Mouse (Mus musculus): Measurements from ENCODE around the gene Gm49333.
"Not testable (repeated sequence)": the region's sequence is repeated elsewhere in the genome, so short reads cannot be mapped to it uniquely, and the experiment has no call there.

Gene Gm49333

GRCm38 (mm10) chr16:20651947-20652310 lies 40.5 kb downstream of the Gm49333 start:
- H3K27me3 ChIP-seq (ENCODE audit: control insufficient read depth, insufficient read depth, low read length, poor library complexity, severe bottlenecking) = no peaks in the 10 kb centered on the region
- peaks cover 4% of the 10 kb centered on the region; the same call in 1 of the 2 replicates for H3K36me3 ChIP-seq (ENCODE audit: control insufficient read depth, insufficient read depth, low read length, poor library complexity, severe bottlenecking)
- no peak for DNase-seq (ENCODE audit: low read depth, low spot score)

DNA sequence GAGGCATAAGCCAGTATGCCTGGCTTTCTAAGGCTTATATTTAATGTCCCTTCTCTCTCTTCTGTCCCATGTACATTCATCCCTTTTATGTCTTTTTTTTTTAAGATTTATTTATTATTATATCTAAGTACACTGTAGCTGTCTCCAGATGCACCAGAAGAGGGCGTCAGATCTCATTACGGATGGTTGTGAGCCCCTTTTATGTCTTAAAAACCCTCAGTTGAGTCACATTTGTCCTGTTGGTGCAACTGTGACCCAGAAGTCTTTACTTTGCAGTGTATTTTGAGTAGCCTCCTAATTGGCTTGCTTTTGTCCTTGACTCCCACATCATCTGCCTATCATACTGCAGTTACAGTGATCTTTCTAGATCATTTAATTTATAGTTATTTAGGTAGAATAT lies 41.9 kb downstream of the Gm49333 start:
- Histone ChIP-seq H3K27me3 (ENCODE audit: control insufficient read depth, insufficient read depth, low read length, poor library complexity, severe bottlenecking) (no peaks in the 10 kb centered on the region), H3K36me3 (ENCODE audit: control insufficient read depth, insufficient read depth, low read length, poor library complexity, severe bottlenecking) (peaks cover 8% of the 10 kb centered on the region; the same call in 1 of the 2 replicates)
- no peak for DNase-seq (ENCODE audit: low read depth, low spot score)

- H3K36me3 ChIP-seq (ENCODE audit: control insufficient read depth, insufficient read depth, low read length, poor library complexity, severe bottlenecking) = peaks cover 16% of the 10 kb centered on the region; the same call in 1 of the 2 replicates
- no peaks in the 10 kb centered on the region for H3K27me3 ChIP-seq (ENCODE audit: control insufficient read depth, insufficient read depth, low read length, poor library complexity, severe bottlenecking)
- no peak for DNase-seq (ENCODE audit: low read depth, low spot score)
These were observed 46.3 kb downstream of the Gm49333 start for GRCm38 (mm10) chr16:20657661-20658060.

DNA sequence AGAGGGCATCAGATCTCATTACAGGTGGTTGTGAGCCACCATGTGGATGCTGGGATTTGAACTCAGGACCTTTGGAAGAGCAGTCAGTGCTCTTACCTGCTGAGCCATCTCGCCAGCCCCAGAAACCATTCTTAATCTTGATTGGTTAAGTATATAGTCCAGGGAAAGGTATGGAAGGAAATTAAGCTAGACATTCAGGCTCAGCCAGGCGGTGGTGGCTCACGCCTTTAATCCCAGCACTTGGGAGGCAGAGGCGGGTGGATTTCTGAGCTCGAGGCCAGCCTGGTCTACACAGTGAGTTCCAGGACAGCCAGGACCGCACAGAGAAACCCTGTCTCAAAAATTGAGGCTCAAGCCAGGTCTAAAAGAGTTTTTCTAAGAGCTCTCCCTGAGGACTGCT lies 56.6 kb downstream of the Gm49333 start, which contains the start of gene Eif4g1:
Eif4g1 (plus strand) TSS at position 301 of the 400 bp plus-strand sequence.
- not testable (repeated sequence) for H3K27me3 ChIP-seq (ENCODE audit: control insufficient read depth, insufficient read depth, low read length, poor library complexity, severe bottlenecking); DNase-seq (ENCODE audit: low read depth, low spot score); H3K36me3 ChIP-seq (ENCODE audit: control insufficient read depth, insufficient read depth, low read length, poor library complexity, severe bottlenecking)

- Histone ChIP-seq H3K27me3 (ENCODE audit: control insufficient read depth, insufficient read depth, low read length, poor library complexity, severe bottlenecking) (no peaks in the 10 kb centered on the region), H3K36me3 (ENCODE audit: control insufficient read depth, insufficient read depth, low read length, poor library complexity, severe bottlenecking) (no peaks in the 10 kb centered on the region; the same call in 1 of the 2 replicates)
- DNase-seq (ENCODE audit: low read depth, low spot score) = no peak
These were observed 58.9 kb downstream of the Gm49333 start for GRCm38 (mm10) chr16:20670291-20670690.

- Histone ChIP-seq H3K27me3 (ENCODE audit: control insufficient read depth, insufficient read depth, low read length, poor library complexity, severe bottlenecking) (no peaks in the 10 kb centered on the region), H3K36me3 (ENCODE audit: control insufficient read depth, insufficient read depth, low read length, poor library complexity, severe bottlenecking) (peaks cover 3% of the 10 kb centered on the region)
- peak; percentile 47 for DNase-seq (ENCODE audit: low read depth, low spot score)
These were observed 60.5 kb downstream of the Gm49333 start for GRCm38 (mm10) chr16:20671886-20672285.

DNA sequence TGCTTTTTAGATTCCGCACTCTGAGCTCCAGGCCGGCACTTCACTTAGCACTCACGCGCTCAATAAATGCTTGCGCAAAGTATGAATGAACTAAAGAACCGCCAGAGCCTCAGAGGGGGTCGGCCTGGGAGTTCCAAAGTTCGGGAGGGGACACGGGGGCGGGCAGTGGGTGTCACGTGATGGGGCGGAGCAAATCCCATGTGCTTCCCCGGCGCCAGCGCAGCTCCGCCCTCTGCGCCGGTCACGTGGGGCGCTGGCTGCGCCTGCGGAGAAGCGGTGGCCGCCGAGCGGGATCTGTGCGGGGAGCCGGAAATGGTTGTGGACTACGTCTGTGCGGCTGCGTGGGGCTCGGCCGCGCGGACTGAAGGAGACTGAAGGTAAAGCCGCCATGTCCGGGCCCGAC lies 61.1 kb downstream of the Gm49333 start:
- Histone ChIP-seq H3K27me3 (ENCODE audit: control insufficient read depth, insufficient read depth, low read length, poor library complexity, severe bottlenecking) (no peaks in the 10 kb centered on the region), H3K36me3 (ENCODE audit: control insufficient read depth, insufficient read depth, low read length, poor library complexity, severe bottlenecking) (peaks cover 3% of the 10 kb centered on the region)
- DNase-seq (ENCODE audit: low read depth, low spot score) = peak; percentile 95

- Histone ChIP-seq H3K36me3 (ENCODE audit: control insufficient read depth, insufficient read depth, low read length, poor library complexity, severe bottlenecking) (peaks cover 6% of the 10 kb centered on the region), H3K27me3 (ENCODE audit: control insufficient read depth, insufficient read depth, low read length, poor library complexity, severe bottlenecking) (no peaks in the 10 kb centered on the region)
- no peak for DNase-seq (ENCODE audit: low read depth, low spot score)
These were observed 61.7 kb downstream of the Gm49333 start for GRCm38 (mm10) chr16:20672965-20673705.

DNA sequence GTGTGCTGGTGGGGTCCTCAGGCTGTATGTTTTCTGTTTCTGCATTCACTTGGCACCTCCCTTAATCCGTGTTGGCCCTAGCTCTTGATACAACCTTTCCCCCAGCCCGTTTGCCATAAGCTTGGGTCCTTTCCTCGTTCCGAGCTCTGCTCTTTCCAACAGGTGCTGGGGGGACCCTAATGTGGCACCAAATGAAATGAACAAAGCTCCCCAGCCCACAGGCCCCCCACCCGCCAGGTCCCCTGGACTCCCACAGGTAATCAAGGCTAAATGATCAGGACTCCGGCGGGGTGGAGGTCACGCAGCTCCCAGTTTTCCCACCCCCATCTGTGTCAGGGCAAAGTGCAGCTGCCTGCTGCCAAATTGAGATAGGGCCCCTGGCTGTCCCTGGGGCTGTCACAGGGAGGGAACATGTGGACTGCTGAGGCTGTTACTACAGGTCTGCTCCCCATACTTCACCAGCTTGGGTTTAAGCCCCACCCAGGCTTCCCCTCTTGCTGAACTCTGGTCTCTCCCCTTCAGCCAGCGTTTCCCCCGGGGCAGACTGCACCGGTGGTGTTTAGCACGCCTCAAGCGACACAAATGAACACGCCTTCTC lies 62.4 kb downstream of the Gm49333 start:
- peaks cover 9% of the 10 kb centered on the region for H3K36me3 ChIP-seq (ENCODE audit: control insufficient read depth, insufficient read depth, low read length, poor library complexity, severe bottlenecking)
- H3K27me3 ChIP-seq (ENCODE audit: control insufficient read depth, insufficient read depth, low read length, poor library complexity, severe bottlenecking) = no peaks in the 10 kb centered on the region
- DNase-seq (ENCODE audit: low read depth, low spot score) = peak; percentile 38

DNA sequence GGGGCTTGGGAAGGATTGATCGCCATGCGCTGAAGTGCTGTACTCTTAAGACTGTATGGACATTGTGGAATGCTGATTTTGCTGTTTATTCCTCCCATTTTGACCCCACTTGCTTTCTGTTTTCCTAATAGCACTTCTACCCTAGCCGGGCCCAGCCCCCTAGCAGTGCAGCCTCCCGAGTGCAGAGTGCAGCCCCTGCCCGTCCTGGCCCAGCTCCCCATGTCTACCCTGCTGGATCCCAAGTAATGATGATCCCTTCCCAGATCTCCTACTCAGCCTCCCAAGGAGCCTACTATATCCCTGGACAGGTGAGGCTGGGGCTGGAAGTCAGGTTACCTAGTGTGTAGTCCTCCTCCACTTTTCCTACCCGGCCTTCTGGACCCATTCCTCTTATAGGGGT lies 63.8 kb downstream of the Gm49333 start:
- Histone ChIP-seq H3K27me3 (ENCODE audit: control insufficient read depth, insufficient read depth, low read length, poor library complexity, severe bottlenecking) (no peaks in the 10 kb centered on the region), H3K36me3 (ENCODE audit: control insufficient read depth, insufficient read depth, low read length, poor library complexity, severe bottlenecking) (peaks cover 12% of the 10 kb centered on the region)
- DNase-seq (ENCODE audit: low read depth, low spot score) = no peak

DNA sequence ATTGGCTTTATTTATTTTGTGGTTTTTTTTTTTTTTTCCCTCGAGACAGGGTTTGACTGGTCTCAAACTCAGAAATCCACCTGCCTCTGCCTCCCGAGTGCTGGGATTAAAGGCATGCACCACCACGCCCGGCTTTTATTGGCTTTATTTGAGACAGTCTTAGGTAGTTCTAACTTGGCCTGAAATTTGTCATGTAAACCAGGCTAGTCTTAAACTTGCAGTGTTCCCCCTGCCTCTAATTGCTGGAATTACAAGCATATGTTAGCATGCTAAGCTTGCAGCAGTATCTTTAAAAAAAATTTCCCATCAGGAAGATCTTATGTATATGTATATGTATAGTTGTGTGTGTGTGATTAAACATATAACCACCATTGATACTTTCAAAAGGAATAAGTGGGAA lies 65.3 kb downstream of the Gm49333 start:
- Histone ChIP-seq H3K36me3 (ENCODE audit: control insufficient read depth, insufficient read depth, low read length, poor library complexity, severe bottlenecking) (peaks cover 15% of the 10 kb centered on the region), H3K27me3 (ENCODE audit: control insufficient read depth, insufficient read depth, low read length, poor library complexity, severe bottlenecking) (no peaks in the 10 kb centered on the region)
- no peak for DNase-seq (ENCODE audit: low read depth, low spot score)

DNA sequence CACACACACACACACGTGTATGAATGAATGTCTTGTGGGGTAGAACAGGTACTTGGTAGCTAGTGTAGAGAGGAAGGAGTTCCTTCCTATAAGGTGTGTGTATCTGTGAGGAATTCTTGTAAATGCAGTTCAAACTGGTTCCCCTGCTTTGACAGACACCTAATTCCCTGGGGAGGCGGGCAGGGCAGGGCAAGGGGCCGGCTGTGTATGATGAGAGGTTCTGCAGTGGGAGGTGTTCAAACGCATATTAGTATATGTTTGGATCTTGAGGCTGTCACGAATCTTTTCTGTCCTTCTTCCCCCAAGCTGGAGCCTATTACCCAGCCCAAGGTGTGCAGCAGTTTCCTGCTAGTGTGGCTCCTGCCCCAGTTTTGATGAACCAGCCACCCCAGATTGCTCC lies 66.0 kb downstream of the Gm49333 start:
- H3K27me3 ChIP-seq (ENCODE audit: control insufficient read depth, insufficient read depth, low read length, poor library complexity, severe bottlenecking) = no peaks in the 10 kb centered on the region
- DNase-seq (ENCODE audit: low read depth, low spot score) = no peak
- H3K36me3 ChIP-seq (ENCODE audit: control insufficient read depth, insufficient read depth, low read length, poor library complexity, severe bottlenecking) = peaks cover 16% of the 10 kb centered on the region

GRCm38 (mm10) chr16:20677974-20678675 lies 66.7 kb downstream of the Gm49333 start:
- Histone ChIP-seq H3K27me3 (ENCODE audit: control insufficient read depth, insufficient read depth, low read length, poor library complexity, severe bottlenecking) (no peaks in the 10 kb centered on the region), H3K36me3 (ENCODE audit: control insufficient read depth, insufficient read depth, low read length, poor library complexity, severe bottlenecking) (peaks cover 19% of the 10 kb centered on the region)
- no peak for DNase-seq (ENCODE audit: low read depth, low spot score)

GRCm38 (mm10) chr16:20690774-20691173 lies 79.4 kb downstream of the Gm49333 start:
- H3K36me3 ChIP-seq (ENCODE audit: control insufficient read depth, insufficient read depth, low read length, poor library complexity, severe bottlenecking) = peaks cover 21% of the 10 kb centered on the region
- no peak for DNase-seq (ENCODE audit: low read depth, low spot score)
- H3K27me3 ChIP-seq (ENCODE audit: control insufficient read depth, insufficient read depth, low read length, poor library complexity, severe bottlenecking) = no peaks in the 10 kb centered on the region

GRCm38 (mm10) chr16:20691617-20692016 lies 80.2 kb downstream of the Gm49333 start:
- no peak for DNase-seq (ENCODE audit: low read depth, low spot score)
- H3K36me3 ChIP-seq (ENCODE audit: control insufficient read depth, insufficient read depth, low read length, poor library complexity, severe bottlenecking) = peaks cover 19% of the 10 kb centered on the region
- H3K27me3 ChIP-seq (ENCODE audit: control insufficient read depth, insufficient read depth, low read length, poor library complexity, severe bottlenecking) = no peaks in the 10 kb centered on the region
